Mouse (Mus musculus): ENCODE data around the gene Tldc1. TPM values are rescaled to one million over a fixed set of nuclear protein-coding genes. Genes with fewer than 3 reads are reported as not detected.

Tldc1 gene
- total RNA-seq, 4 experiments from 2014 or later = 12.5 to 15.9 (median 15.5) TPM

DNA sequence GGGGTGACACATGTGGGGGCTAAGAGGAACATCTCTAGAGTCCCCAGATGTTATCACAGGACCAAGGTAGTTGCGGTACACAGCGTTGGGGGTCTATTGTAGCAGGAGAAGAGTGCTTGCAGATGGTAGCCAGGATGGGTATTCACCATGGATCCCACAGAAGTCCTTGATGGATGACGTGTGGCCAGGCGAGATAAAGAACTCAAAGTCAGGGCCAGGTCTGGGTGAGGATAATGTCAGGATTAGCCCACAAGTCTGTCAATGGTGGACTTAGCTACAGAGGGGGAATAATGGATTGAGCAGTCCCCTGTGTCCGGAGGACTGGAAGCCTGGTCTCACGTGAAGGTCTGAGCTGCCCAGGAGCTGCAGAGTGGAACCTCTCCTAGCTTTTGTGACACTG lies 53.6 kb downstream of the Tldc1 start:
- DNase-seq (ENCODE audit: low spot score in 2 of 2) = no peak

DNA sequence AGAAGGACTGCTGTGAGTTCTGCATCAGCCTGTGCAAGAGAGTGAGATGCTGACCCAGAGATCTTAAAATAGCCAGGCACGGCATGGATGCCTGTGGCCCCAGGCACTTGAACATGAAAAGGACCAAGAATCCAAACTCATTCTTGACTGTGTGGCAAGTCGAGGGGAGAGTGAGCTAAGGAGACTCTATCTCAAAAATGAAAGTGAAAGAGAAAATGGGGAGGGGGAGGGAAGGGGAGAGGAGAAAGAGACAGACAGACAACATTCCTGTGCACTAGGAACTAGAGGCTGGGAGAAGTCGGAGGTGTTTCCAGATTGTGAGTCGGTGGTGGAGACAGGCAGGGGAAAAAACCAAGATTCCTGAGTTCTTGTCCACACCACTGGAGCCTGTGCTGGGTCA lies 54.5 kb downstream of the Tldc1 start:
- no peak for DNase-seq (ENCODE audit: low spot score in 2 of 2)

GRCm38 (mm10) chr8:119722348-119722747 lies 55.9 kb downstream of the Tldc1 start:
- no peak for DNase-seq (ENCODE audit: low spot score in 2 of 2)

- DNase-seq (ENCODE audit: low spot score in 2 of 2) = peak; percentile 15 to 29
Measured at GRCm38 (mm10) chr8:119719011-119719501, 59.2 kb downstream of the Tldc1 start.

GRCm38 (mm10) chr8:119717765-119718164 lies 60.5 kb downstream of the Tldc1 start:
- no peak for DNase-seq (ENCODE audit: low spot score in 2 of 2)

- no peak for DNase-seq (ENCODE audit: low spot score in 2 of 2)
Measured at GRCm38 (mm10) chr8:119716730-119717299, 61.4 kb downstream of the Tldc1 start.

- no peak for DNase-seq (ENCODE audit: low spot score in 2 of 2)
Measured at GRCm38 (mm10) chr8:119715221-119715620, 63.0 kb downstream of the Tldc1 start.

GRCm38 (mm10) chr8:119713421-119713820 lies 64.8 kb downstream of the Tldc1 start:
- DNase-seq (ENCODE audit: low spot score in 2 of 2) = no peak

DNA sequence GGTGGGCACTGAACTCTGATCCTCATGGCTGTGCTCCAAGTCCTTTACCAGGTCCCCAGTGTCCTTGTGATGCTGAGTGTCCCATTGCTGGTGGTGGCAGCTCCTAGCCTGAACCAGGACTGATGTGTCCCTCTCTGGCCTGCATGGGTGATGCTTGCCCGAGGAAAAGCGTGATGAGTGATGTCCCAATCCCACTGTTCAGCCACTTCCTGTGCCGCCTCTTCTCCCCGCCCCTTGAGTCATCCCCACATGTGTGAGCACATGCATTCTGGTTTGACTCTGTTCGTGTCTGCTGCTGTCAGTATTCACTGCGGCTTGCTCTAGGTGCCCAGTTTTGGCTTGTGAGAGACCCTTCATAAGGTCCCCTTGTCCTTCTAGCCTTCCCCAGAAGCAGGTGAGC lies 66.0 kb downstream of the Tldc1 start:
- DNase-seq (ENCODE audit: low spot score in 2 of 2) = no peak

Other genes with a start within 250 kb of the Tldc1 start
- 10 to 100 TPM; 75.6 to 83.8 (median 80.9) TPM for gene Mbtps1, start 219.7 kb downstream of the Tldc1 start, total RNA-seq (2022)
- gene Hsdl1, start 203.2 kb downstream of the Tldc1 start, total RNA-seq (2022) = 10 to 100 TPM; 43.8 to 51.8 (median 49.7) TPM
- under 1 TPM; 0.13 to 0.43 (median 0.17) TPM for gene Dnaaf1, start 203.2 kb downstream of the Tldc1 start, total RNA-seq (2022)
- gene Taf1c, start 173.2 kb downstream of the Tldc1 start, total RNA-seq (2022) = 10 to 100 TPM; 10.7 to 11.8 (median 11.5) TPM
- 1 to 10 TPM in 2 of 4 experiments, under 1 TPM in 2; 0.33 to 1.1 (median 0.71) TPM for gene Adad2, start 165.7 kb downstream of the Tldc1 start, total RNA-seq (2022)
- 1 to 10 TPM; 1.7 to 3.8 (median 2.8) TPM for gene Kcng4, start 142.7 kb downstream of the Tldc1 start, total RNA-seq (2022)
- 1 to 10 TPM; 5.9 to 7.8 (median 7.0) TPM for gene Wfdc1, start 112.1 kb downstream of the Tldc1 start, total RNA-seq (2022)
- gene Atp2c2, start 78.4 kb downstream of the Tldc1 start, total RNA-seq (2022) = 1 to 10 TPM; 1.9 to 2.4 (median 2.2) TPM
- gene Cotl1, start 62.1 kb upstream of the Tldc1 start, total RNA-seq (2022) = 100 to 1,000 TPM; 119 to 176 (median 137) TPM
- 1 to 10 TPM; 7.0 to 9.4 (median 7.3) TPM for gene Klhl36, start 83.8 kb upstream of the Tldc1 start, total RNA-seq (2022)
- gene Usp10, start 131.9 kb upstream of the Tldc1 start, total RNA-seq (2022) = 10 to 100 TPM; 82.7 to 98.6 (median 89.4) TPM
- 10 to 100 TPM in 1 of 4 experiments, 1 to 10 TPM in 2, under 1 TPM in 1; 0.17 to 15.1 (median 6.6) TPM for gene Gm20388, start 132.4 kb upstream of the Tldc1 start, total RNA-seq (2022)
- gene Crispld2, start 214.0 kb upstream of the Tldc1 start, total RNA-seq (2022) = 1 to 10 TPM; 2.2 to 5.2 (median 2.9) TPM